Mouse (Mus musculus) thymus, postnatal 10 days (tissue): ENCODE results near the gene Hadhb.

Experiments used
- DNase-seq, 2 experiments: peaks; one replicate each; pipeline ENCODE4 v3.0.0; 2021; ENCODE audit warnings: low spot score in 2 of 2

The Hadhb gene

DNA sequence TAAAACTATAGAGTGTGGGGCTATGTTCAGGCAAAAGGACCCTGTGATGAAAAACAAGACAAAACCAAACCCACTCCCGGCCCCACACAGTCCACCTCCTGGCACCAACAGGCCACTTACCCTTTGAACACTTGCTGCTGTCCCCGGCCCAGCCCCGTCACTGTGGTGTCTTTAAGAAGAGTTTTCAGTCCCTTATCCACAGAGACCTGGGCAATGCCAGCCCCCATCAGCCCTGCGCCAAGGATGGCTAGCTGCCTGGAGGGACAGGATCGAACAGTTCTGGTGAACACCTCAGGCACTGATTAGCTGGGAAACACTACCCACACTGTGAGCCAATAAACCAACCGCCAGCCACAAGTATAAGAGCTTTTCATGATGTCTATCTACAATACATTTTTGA, 26.4 kb upstream of the Hadhb start:
- no peak for DNase-seq

DNA sequence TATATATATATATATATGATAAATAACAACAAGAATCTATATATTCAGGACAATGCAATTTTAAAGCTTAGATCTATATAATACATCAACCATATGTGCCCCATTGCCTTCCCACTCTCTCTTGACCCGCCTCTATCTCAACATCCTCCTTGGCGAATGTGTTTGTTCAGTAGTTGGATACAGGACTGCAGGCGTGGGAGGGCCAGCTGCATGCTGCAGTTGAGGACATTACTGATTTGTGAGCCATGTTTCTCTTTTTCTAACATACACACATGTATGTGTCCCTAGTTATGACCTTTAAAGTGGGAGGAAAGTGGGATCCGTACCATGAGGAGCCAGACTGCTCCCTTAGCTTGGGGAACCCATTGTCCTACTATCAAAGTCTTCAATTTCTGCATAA, 23.8 kb upstream of the Hadhb start:
- DNase-seq = no peak

DNA sequence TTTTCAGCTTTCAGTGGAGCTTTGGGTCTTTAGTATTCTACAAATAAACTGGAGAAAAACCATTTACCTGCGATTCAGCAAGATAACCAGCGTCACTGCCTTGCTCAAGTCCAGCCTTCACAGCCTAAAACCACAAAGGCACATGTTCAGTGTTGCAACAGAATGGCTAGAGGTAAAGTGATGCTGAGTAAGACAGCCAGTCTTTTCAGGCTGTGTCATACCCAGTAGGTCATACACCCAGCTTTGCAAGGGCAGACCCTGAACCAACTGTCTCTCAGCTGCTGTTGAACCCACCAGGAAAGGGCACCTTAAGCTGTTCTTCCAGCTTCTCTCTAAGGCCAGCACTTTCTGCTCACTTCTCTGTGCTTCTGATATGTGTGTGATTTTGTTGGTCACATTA, 22.9 kb upstream of the Hadhb start:
- no peak for DNase-seq

DNA sequence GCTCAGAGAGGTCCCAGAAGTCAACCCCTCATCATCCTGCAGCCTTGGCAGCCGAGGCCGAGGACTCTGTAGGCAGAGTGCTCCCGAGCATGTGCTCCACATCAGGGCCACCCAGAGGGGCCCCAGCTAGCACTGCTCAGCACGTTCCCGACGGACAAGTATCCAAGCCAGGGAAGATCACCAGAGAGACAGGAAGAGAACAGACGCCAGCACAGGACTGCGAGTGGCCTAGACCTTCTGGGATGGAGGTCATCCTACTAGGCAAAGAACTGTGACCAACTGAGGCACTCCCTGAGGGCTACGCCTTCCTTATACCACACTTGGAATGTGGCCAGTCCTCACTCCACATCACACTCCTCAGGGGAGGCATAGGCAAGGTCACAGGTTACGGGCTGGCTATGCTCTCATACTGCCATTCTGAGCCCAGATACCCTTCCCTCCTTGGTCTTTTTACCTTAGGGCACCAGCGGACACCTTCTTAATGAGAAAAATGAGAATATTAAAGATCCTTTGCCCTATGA, 19.3 kb upstream of the Hadhb start:
- DNase-seq = no peak

DNA sequence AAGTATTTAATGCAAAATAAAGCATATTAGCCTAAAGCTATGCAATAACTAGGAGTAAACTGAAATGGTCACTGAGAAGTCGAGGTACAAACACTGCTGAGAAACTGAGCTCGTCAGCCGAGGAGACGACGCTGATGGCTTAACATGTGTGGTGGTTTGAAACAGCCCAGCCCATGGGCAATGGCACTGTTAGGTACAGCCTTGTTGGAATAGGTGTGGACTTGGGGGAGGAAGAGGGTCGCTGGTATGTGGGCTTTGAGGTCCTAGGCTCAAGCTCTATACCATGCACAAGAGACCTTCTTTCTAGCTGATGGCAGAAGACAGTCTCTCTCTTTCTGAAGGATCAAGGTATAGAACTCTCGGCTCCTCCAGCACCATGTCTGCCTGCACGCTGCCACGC, 17.8 kb upstream of the Hadhb start:
- no peak for DNase-seq

DNA sequence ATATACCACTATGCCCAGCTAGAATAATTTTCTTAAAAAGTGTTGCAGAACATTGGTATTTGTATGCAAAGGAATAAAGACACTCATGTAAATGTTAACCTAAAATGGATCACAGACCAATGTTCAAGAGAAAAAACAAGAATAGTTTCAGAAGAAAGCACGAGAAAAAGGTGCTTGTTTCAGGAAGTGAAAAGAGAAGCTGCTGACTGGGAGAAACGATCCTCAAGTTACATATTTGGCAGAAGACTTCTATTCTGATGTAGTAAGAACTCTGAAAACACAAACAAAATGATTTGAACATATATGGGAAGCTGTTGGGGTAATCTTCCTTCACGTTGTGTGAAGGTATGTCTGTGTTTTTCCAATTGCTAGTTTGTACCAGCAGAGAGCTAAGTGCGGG, 16.9 kb upstream of the Hadhb start:
- DNase-seq = no peak

DNA sequence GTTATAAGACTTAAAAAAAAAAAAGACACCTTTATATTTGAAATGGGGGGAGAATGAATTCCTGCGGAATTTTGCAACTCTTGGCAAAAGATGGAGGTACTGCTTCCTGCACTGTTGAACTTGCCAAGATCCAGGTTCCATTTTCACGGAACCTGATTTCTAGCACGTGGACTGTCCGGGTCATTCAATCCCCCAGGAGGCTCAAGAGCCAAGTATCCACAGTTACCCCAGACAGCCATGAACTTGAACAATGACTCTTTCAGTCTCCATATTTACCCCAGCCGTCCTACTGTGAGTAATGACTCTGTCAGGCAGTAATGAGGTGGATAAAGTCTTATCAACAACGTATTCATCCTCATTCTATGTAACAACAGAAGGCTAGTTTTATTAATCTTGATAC, 8.5 kb upstream of the Hadhb start:
- no peak for DNase-seq

DNA sequence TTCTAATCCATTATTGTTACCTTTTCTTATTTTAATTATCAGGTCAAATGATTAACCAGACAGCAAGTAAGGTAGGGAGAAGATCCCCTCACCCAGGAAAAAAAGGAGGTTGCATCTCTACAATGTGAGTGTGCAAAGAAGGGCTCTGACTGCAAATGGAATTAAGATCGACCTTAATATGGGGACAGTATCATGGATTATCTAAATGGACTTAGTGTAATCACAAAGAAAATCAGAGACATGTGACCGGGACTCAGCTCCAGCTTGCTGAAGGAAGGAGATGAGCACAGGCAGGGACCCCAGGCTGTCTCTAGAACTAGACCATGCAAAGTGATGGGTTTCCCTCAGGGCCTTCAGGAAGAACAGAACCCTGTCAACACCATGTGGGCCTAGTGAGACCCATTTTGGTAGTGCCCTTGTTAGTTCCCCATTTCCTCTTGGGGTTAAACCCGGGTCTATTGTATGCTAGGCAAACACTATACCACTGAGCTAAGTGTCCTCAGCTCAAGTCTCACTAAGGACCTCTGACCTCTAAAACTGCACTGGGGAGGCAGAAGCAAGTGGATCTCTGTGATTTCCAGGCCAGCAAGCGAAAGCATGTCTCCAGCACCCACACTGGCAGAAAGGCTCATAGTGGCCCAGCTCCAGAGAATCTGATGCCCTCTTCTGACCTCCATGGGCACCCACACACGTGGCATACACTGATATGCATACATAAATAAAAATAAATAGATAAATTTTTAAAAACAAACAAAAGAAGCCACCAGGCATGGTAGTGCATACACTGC, 6.7 kb upstream of the Hadhb start:
- no peak for DNase-seq

DNA sequence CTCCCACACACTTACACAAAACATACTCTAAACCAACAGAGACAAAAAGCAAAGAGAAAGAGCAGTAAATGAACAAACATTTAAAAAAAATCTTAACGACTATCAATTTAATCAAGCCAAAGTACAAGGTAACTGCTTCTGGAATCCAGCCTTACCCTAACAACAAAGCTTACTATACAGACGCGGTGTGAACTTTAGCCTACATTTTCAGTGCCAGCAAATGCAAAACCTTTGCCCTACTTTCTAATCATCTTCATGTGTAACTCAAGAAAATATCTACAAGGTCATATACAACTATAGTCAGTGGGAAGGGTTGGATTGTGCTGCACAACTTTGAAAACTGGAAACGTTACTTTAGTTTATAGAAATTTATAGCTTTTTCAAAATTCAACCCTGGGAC, 3.0 kb upstream of the Hadhb start:
- no peak for DNase-seq

DNA sequence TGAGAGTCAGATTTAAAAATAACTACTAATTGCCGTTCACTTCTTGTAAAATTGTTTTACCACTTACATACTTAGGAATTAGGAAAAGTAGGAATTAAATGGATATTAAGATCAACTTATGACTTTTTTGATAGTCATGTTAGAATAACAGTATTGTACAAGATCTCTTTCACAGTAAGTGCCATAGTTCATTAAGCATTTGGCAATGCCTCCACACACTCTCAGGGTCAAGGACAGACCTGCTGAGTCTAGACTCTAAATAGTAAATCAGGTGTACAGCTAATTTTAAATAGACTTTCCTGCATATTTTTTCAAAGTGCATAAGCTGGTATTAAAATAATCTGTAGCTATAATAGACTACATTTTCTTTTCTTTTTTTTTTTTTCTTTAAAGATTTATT, 2.6 kb upstream of the Hadhb start:
- DNase-seq = no peak

DNA sequence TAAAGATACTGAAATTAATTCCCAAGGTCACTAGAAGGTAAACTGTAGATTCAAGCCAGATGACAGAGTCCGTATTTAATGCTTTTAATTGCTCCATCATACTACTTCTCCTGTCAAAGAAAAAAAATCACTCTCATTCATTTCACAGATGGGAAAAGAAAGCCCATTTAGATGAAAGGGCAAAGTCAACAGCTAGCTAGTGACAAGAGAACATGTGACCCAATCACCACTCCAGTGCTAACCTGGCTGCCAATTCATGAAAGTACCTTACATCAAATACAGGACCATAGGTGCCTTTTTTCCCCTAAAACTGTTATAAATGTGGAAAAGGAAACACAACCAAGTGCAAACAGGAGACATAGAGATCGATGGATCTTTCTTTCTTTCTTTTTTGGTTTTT, 1.8 kb upstream of the Hadhb start:
- DNase-seq = no peak

DNA sequence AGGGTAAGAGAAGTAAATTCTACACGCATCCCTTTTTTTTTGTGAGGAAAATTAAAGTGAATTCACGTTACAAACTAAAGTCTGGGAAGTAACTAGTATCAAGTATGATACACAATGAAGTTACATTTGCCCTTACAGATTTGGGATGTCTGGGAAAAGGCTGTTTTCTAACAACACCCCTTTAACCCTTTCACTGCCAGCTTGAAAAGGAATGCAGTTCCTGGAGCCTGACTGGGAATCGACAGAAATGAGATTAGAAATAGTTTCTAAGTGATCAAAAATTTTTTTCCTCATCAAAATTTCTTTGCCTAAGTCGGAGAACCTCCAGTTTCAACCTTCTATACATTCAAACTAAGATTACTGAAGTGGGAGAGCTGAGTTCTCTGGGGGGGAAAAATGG, 1.0 kb upstream of the Hadhb start:
- DNase-seq = no peak

DNA sequence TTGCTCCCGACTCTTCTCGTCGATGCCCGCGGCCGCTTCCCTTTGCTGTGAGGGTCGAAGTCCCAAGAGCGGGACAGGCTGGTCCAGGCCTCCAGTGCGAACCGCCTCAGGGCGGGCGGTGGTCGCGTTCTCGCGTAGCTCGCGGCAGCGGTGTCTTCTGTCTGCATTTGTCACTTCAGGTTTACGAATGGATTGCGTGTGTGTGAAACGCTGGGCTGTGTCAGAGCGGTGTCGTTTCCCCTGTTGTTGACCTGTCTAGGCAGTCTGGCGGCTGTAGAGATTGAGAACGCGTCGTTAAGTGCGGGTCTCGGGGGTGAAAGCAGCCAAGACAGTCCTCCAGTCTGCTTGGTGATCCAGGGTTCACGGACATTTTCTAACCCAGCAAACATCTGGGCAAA, 346 bp downstream of the Hadhb start:
- no peak for DNase-seq

DNA sequence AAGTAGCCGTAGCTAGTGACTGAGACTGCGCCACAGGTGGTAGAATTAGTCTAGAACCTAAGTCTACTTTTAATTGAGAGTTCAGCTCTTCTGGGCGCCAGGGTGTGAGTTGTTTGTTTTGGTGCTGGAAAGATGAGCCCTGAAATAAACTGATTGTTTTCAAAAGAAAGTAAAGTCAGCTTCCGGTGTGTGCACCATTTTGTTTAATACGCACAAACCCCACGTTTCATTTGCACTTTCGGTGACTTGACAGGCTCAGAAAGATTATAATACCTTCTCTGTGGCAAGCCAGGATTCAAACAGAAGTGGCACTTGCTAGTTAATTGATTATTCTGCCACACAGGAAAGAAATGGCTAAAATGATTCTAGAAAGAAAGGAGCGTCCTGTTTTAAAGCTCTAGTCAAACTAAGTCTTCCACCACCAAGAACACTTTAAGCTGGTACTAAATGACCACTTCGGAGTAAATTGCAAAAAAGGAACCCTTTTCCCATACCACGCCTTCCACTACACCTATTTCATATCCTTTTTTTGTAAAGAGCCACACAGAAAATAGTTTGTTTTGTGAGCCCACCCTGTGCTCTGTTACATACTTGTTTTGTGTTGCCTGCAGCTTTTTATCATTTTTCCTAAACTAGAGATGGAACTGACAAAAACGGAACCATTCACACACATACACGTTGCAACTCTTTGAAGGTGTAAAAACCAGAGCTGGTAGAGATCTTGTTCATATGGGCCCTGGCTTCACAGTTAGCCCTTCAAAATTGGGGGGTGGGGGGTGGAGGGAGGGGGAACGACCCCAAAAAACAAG, 977 bp downstream of the Hadhb start:
- no peak for DNase-seq

DNA sequence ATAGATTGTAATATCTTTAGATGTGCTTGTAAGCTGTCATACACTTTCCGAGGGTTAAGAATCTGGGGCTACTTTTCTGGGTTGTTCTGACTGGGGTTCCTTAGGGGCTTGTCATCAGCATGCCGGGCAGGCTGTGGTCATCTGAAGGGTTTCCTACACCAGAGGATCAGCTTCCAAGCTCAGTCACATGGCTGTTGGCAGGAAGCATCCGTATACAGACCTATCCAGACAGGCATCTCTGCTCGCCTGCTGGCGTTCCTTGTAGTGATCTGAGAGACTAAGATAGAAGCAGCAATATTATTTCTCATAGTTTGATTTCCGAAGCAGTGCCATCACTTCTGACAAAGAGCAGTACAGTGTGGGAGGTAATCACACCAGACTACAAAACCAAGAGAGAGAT, 4.6 kb downstream of the Hadhb start:
- DNase-seq = no peak

DNA sequence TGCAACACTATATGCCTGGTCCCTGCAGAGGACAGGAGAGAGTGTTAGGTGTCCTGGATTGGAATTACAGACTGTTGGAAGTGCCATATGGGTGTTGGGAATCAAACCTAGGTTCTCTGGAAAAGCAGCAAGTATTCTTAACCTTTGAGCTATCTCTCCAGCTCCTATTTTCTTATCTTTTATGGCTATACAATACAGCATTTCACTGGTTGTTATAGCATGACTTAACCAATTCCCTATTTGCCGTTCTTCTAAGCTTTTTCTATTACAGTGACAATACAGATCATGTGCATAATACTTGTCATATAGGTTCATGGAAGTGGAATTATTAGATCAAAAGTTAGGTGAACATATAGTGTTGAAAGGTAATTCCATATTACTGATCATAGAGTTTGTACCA, 6.8 kb downstream of the Hadhb start:
- DNase-seq = no peak

DNA sequence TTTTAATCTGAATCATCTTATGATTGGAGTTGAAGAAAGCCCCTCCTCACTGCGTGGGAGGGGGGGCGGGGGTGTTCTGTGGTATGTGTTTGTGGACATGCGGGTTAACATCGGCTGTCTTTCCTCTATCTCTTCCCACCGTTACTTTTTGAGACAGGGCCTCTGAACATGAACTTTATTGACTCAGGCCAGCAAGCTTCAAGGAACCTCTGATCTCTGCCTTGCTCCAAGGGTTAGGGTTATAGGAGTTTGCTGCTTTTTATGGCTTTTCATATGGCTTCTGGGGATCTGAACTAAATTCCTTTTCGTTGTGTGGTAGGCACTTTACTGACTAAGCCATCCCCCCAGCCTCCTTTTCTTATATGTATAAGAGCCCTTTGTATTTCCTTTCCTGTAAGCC, 7.3 kb downstream of the Hadhb start:
- no peak for DNase-seq

DNA sequence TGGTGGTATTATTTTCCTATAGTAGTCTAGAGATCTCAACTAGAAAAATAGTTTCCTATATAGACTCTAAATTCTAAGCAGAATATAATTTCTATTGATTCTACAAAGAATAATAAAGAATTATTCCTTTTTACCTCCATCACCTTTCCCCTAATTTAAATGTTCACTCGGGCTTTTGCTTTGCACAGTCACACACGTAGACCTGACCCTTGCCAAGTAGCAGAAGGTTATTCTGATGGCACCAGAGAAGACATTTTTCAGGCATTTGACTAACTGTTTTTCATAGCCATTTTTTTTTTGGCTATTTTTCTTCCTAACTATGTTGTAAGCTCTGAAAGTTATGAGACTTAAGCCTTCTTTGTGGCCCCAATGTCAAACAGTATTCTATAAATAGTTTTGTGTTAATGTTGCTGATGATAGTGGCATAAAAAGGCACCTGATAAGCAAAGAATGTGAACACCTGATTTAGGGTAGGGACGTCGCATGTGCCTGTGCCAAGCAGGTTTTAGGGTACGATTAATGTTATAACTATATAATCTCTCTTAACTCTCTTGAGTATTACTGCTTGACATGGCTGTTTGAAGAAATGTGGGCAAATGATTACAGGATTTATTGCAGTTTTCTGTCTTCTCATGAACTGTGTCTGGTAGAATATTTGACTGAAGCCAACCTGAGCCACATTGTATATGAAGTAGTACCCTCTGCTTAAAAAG, 10.3 kb downstream of the Hadhb start:
- DNase-seq = no peak

DNA sequence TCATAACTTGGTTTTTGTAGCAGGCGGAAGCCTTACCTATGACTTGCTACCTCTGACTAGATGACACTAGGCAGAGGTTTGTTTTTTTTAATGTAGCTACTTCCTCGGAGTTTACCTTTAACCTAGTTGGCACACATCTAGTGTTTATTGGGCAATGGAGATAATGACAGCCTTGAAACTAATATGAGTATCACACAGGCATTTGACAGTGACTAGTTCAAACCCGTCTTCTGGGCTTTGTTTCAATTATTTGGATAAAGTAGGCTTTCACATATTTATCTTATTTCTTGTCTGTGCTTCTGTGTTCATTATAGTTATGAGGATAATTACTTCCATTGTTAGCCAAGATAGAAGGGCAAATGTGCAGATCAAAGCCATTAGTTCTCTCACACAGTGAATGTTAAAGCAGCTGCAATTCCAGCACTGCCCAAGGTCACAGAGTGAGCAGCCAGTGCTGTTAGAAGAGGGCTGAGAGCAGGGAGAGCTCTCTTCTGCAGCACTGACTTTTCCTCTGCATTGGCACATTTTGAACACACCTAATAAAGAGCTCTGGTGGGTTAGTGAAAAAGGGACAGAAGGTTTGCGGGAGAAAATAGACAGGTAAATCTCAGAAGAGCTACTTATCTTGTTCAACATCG, 15.4 kb downstream of the Hadhb start:
- DNase-seq = no peak

DNA sequence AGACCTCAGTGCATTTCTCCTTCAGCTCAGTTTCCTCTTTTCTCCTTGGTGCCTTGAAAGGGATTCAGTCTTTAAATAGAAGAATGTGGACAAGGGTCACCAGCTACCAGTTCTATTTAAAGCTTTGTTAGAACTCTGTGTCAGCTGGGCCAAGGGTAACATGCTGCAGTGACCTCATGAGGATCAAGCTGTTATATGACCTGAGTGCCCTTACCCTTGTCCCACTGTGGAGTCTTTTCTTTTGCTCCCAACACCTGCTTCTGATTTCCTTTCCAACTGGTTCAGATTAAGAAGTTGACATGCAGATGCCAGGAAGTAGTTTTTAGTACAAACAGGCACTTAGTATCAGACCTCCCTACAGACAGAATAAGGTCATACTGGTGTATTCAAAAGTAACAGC, 17.1 kb downstream of the Hadhb start:
- no peak for DNase-seq

DNA sequence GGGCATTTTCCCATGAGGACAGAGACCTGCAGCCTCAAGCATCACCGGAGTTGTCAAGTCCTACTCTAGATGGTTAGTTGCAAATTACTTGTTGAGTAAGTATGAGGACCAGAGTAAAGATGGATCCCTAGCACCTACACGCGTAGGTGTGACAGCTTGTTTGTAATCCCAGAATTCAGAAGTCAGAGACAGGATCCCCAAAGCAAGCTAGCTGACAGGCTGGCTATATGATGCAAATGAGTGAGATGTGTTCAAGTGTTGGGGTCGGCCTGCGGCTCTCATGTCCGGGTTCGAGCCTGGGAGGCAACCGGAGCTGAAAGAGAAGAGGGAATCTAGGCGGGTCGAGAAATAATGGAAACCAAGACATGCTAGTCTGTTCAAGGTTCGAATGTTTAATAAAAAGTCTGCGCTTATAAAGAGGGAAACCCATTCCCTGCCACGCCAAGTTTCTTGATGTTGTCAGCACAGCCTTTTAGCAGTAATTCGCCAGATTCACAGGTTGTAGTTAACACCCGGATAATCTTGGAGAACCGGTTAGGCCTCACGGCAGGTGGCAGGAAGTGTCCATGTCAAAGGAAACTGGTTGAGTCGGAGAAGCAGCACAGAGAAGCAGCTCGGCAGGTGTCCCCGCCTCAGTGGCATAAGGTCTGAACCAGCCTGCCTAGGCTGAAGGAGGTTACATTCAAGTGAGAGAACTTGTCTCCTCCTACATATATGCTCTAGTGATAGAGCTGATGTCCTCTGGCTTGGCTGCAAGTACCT, 18.1 kb downstream of the Hadhb start:
- no peak for DNase-seq
